Mouse (Mus musculus): ENCODE data around the gene Rtp2.

GRCm38 (mm10) chr16:23912741-23913140 lies 19.5 kb downstream of the Rtp2 start:
- TF ChIP-seq POLR2A (IDR thresholded peaks at IDR 0.05; ENCODE audit: low read depth, low read length) (no peak), CTCF (conservative IDR thresholded peaks at IDR 0.05; ENCODE audit: insufficient read depth, insufficient read length, low read depth, low read length) (no peak)

Data from kidney, adult 2 months (tissue).